Mouse (Mus musculus): Measurements from ENCODE around the gene Tmem98. TPM values are rescaled to one million over a fixed set of nuclear protein-coding genes. Genes with fewer than 3 reads are reported as not detected.
A peak's percentile ranks its signal among the peaks of the same experiment; 100 is the strongest.

The Tmem98 gene
- total RNA-seq, 2 experiments from 2014 or later = 13.5 to 13.7 TPM

- DNase-seq (ENCODE audit: low spot score in 2 of 2) = no peak
Measured at GRCm38 (mm10) chr11:80789647-80790240, 20.2 kb upstream of the Tmem98 start.

GRCm38 (mm10) chr11:80790413-80790812 lies 19.6 kb upstream of the Tmem98 start:
- DNase-seq (ENCODE audit: low spot score in 2 of 2) = no peak

- DNase-seq (ENCODE audit: low spot score in 2 of 2) = no peak
Measured at GRCm38 (mm10) chr11:80791677-80792432, 18.1 kb upstream of the Tmem98 start.

- no peak for DNase-seq (ENCODE audit: low spot score in 2 of 2)
Measured at GRCm38 (mm10) chr11:80793386-80793785, 16.6 kb upstream of the Tmem98 start.

- no peak for DNase-seq (ENCODE audit: low spot score in 2 of 2)
Measured at GRCm38 (mm10) chr11:80794290-80794689, 15.7 kb upstream of the Tmem98 start.

GRCm38 (mm10) chr11:80795431-80795830 lies 14.5 kb upstream of the Tmem98 start:
- DNase-seq (ENCODE audit: low spot score in 2 of 2) = peak in 1 of 2 experiments; percentile 15

- DNase-seq (ENCODE audit: low spot score in 2 of 2) = no peak
Measured at GRCm38 (mm10) chr11:80799979-80800378, 10.0 kb upstream of the Tmem98 start.

GRCm38 (mm10) chr11:80802706-80803105 lies 7.3 kb upstream of the Tmem98 start:
- no peak for DNase-seq (ENCODE audit: low spot score in 2 of 2)

GRCm38 (mm10) chr11:80808551-80809070 lies 1.4 kb upstream of the Tmem98 start:
- no peak for DNase-seq (ENCODE audit: low spot score in 2 of 2)

GRCm38 (mm10) chr11:80809666-80809992 lies 346 bp upstream of the Tmem98 start:
- DNase-seq (ENCODE audit: low spot score in 2 of 2) = no peak

- no peak for DNase-seq (ENCODE audit: low spot score in 2 of 2)
Measured at GRCm38 (mm10) chr11:80811156-80811555, 1.2 kb downstream of the Tmem98 start.

- DNase-seq (ENCODE audit: low spot score in 2 of 2) = no peak
Measured at GRCm38 (mm10) chr11:80815354-80815753, 5.4 kb downstream of the Tmem98 start.

- DNase-seq (ENCODE audit: low spot score in 2 of 2) = peak in 1 of 2 experiments; percentile 51
Measured at GRCm38 (mm10) chr11:80818060-80818697, 8.2 kb downstream of the Tmem98 start.

- no peak for DNase-seq (ENCODE audit: low spot score in 2 of 2)
Measured at GRCm38 (mm10) chr11:80820085-80820484, 10.1 kb downstream of the Tmem98 start.

GRCm38 (mm10) chr11:80821296-80821695 lies 11.3 kb downstream of the Tmem98 start:
- DNase-seq (ENCODE audit: low spot score in 2 of 2) = no peak

GRCm38 (mm10) chr11:80821794-80822193 lies 11.8 kb downstream of the Tmem98 start:
- DNase-seq (ENCODE audit: low spot score in 2 of 2) = no peak

- DNase-seq (ENCODE audit: low spot score in 2 of 2) = no peak
Measured at GRCm38 (mm10) chr11:80835395-80835794, 25.4 kb downstream of the Tmem98 start.

- DNase-seq (ENCODE audit: low spot score in 2 of 2) = no peak
Measured at GRCm38 (mm10) chr11:80835841-80836240, 25.9 kb downstream of the Tmem98 start.

GRCm38 (mm10) chr11:80838724-80839123 lies 28.7 kb downstream of the Tmem98 start:
- DNase-seq (ENCODE audit: low spot score in 2 of 2) = no peak

GRCm38 (mm10) chr11:80843435-80843834 lies 33.5 kb downstream of the Tmem98 start:
- no peak for DNase-seq (ENCODE audit: low spot score in 2 of 2)

GRCm38 (mm10) chr11:80845486-80845885 lies 35.5 kb downstream of the Tmem98 start:
- no peak for DNase-seq (ENCODE audit: low spot score in 2 of 2)

- DNase-seq (ENCODE audit: low spot score in 2 of 2) = no peak
Measured at GRCm38 (mm10) chr11:80846115-80846514, 36.1 kb downstream of the Tmem98 start.

All from gastrocnemius, postnatal 4 days (tissue).